Mouse (Mus musculus) testis, postnatal 14 days (tissue): ENCODE results near the gene Lct.
"Not testable (repeated sequence)": the region's sequence is repeated elsewhere in the genome, so short reads cannot be mapped to it uniquely, and the experiment has no call there.

Experiments
- DNase-seq: peaks from one replicate; pipeline ENCODE4 v3.0.0; 2021; ENCODE audit warnings: low spot score

Lct gene

GRCm38 (mm10) chr1:128295717-128296528, 32.2 kb downstream of the Lct start:
- no peak for DNase-seq

- no peak for DNase-seq
These were observed 32.8 kb downstream of the Lct start for GRCm38 (mm10) chr1:128295296-128295695.

GRCm38 (mm10) chr1:128293524-128293923, 34.6 kb downstream of the Lct start:
- no peak for DNase-seq

GRCm38 (mm10) chr1:128290295-128290694, 37.8 kb downstream of the Lct start:
- no peak for DNase-seq

GRCm38 (mm10) chr1:128285136-128285535, 43.0 kb downstream of the Lct start:
- no peak for DNase-seq

GRCm38 (mm10) chr1:128284157-128284690, 43.9 kb downstream of the Lct start:
- no peak for DNase-seq

- no peak for DNase-seq
These were observed 45.2 kb downstream of the Lct start for GRCm38 (mm10) chr1:128282924-128283323.

GRCm38 (mm10) chr1:128281753-128282152, 46.4 kb downstream of the Lct start:
- no peak for DNase-seq

GRCm38 (mm10) chr1:128278563-128278962, 49.6 kb downstream of the Lct start:
- no peak for DNase-seq

- no peak for DNase-seq
These were observed 52.2 kb downstream of the Lct start for GRCm38 (mm10) chr1:128275908-128276307.

- no peak for DNase-seq
These were observed 57.4 kb downstream of the Lct start for GRCm38 (mm10) chr1:128270731-128271130.

GRCm38 (mm10) chr1:128267061-128267460, 61.1 kb downstream of the Lct start:
- not testable (repeated sequence) for DNase-seq

GRCm38 (mm10) chr1:128244727-128245355, 83.3 kb downstream of the Lct start:
- DNase-seq = no peak

GRCm38 (mm10) chr1:128243996-128244726, 84.0 kb downstream of the Lct start:
- DNase-seq = peak; percentile 99

- no peak for DNase-seq
These were observed 84.5 kb downstream of the Lct start, which contains the start of gene Ubxn4 for GRCm38 (mm10) chr1:128243627-128243995. TSS of gene Ubxn4 (plus strand) at chr1:128243964.

GRCm38 (mm10) chr1:128235181-128235580, 92.9 kb downstream of the Lct start:
- DNase-seq = no peak
